Comparison of ENCODE assay signal across 19 mouse cellular contexts in genomic region chr13:93879426-93879825, GRCm38 (mm10).
DNase-seq lines count a peak whose midpoint lies in the region.
"Had no signal": no experiment of that assay in that cellular context is flagged by ENCODE, and none has a peak within 500 bp of the region (broad histone marks: within the 10 kb centered on the region; RNA-seq: fewer than 3 reads in every experiment).

No protein-coding gene starts in this region.

- WGBS in limb, embryonic 10.5 days: 91% methylated on average over 5 of the region's 5 CpGs

- H3K9me3 ChIP-seq in limb, embryonic 10.5 days (replicated peaks): no peaks in the 10 kb centered on the region
- H3K9me3 ChIP-seq: embryonic facial prominence, embryonic 10.5 days; forebrain, embryonic 13.5 days; heart, embryonic 12.5 days; hindbrain, embryonic 10.5 days had no signal

- peak; percentile 43 for DNase-seq in heart, adult 11 months
- no peak for DNase-seq in heart, adult 9 months (ENCODE audit: low spot score in 2 of 2)
- DNase-seq in cerebellum, adult 18-20 months: peak; percentile 32 to 46
- DNase-seq in cerebellum, adult 9-11 months: peak; percentile 43
- DNase-seq in cerebellum, postnatal 36 days: peak; percentile 34 to 40
- DNase-seq in frontal cortex, postnatal 25 days (ENCODE audit: low spot score in 2 of 2): no peak
- no peak for DNase-seq in limb, embryonic 10.5 days (ENCODE audit: low spot score)
- DNase-seq: adrenal gland, adult 2 months; adrenal gland, postnatal 25 days; forebrain, postnatal 0 days; heart, adult 2 months; kidney, adult 2 months had no signal

- H3K27me3 ChIP-seq in limb, embryonic 10.5 days (ENCODE audit: low read depth, poor library complexity, severe bottlenecking): no peaks in the 10 kb centered on the region
- H3K27me3 ChIP-seq: CH12.LX; forebrain, embryonic 13.5 days; heart, embryonic 12.5 days; Patski had no signal

- H3K4me1 ChIP-seq in limb, embryonic 10.5 days: peaks cover 10% of the 10 kb centered on the region
- H3K4me1 ChIP-seq: embryonic facial prominence, embryonic 10.5 days had no signal

- H3K27ac ChIP-seq in limb, embryonic 10.5 days: no peak overlapping the region
- H3K27ac ChIP-seq: embryonic facial prominence, embryonic 10.5 days; forebrain, embryonic 13.5 days; heart, adult 2 months; hindbrain, embryonic 10.5 days; hindbrain, embryonic 14.5 days had no signal

- no peaks in the 10 kb centered on the region for H3K36me3 ChIP-seq in limb, embryonic 10.5 days
- H3K36me3 ChIP-seq: embryonic facial prominence, embryonic 10.5 days; heart, embryonic 12.5 days; hindbrain, embryonic 10.5 days had no signal

- H3K4me3 ChIP-seq in limb, embryonic 10.5 days: no peak overlapping the region
- H3K4me3 ChIP-seq: embryonic facial prominence, embryonic 10.5 days; forebrain, embryonic 13.5 days; heart, adult 2 months; heart, embryonic 12.5 days; hindbrain, embryonic 10.5 days had no signal

Comparison
In these comparisons a context has a peak if more than half of its experiments do, and no peak if none do; other contexts are left out.
1. DNase-seq: peak in heart, adult 11 months (single experiment), cerebellum, adult 18-20 months (2 of 2), cerebellum, adult 9-11 months (single experiment) and cerebellum, postnatal 36 days (2 of 2); none in heart, adult 9 months (0 of 2), frontal cortex, postnatal 25 days (0 of 2) and limb, embryonic 10.5 days (single experiment).